Mouse (Mus musculus): ENCODE measurements at regions not wholly inside any gene's neighbourhood (a gene's known extent, or its start where the extent isn't known, plus 50 kb on each side); places are given as distances from the start of the nearest gene placed in this dataset.

- DNase-seq (ENCODE audit: low spot score in 2 of 2) = no peak
These were observed 76.5 kb downstream of the Gja1 start for GRCm38 (mm10) chr10:56453578-56454069.

GRCm38 (mm10) chr10:56455867-56456468, 78.8 kb downstream of the Gja1 start:
- no peak for DNase-seq (ENCODE audit: low spot score in 2 of 2)

GRCm38 (mm10) chr10:56468537-56468936, 91.4 kb downstream of the Gja1 start:
- no peak for DNase-seq (ENCODE audit: low spot score in 2 of 2)

GRCm38 (mm10) chr10:56468993-56469712, 92.0 kb downstream of the Gja1 start:
- DNase-seq (ENCODE audit: low spot score in 2 of 2) = peak in 1 of 2 experiments; percentile 24

GRCm38 (mm10) chr10:56469895-56470294, 92.8 kb downstream of the Gja1 start:
- DNase-seq (ENCODE audit: low spot score in 2 of 2) = no peak

GRCm38 (mm10) chr10:56474951-56475350, 97.8 kb downstream of the Gja1 start:
- DNase-seq (ENCODE audit: low spot score in 2 of 2) = no peak

GRCm38 (mm10) chr10:56482156-56482716, 105.1 kb downstream of the Gja1 start:
- no peak for DNase-seq (ENCODE audit: low spot score in 2 of 2)

- no peak for DNase-seq (ENCODE audit: low spot score in 2 of 2)
These were observed 107.8 kb downstream of the Gja1 start for GRCm38 (mm10) chr10:56484931-56485330.

GRCm38 (mm10) chr10:56485746-56486145, 108.6 kb downstream of the Gja1 start:
- DNase-seq (ENCODE audit: low spot score in 2 of 2) = peak in 1 of 2 experiments; percentile 32

GRCm38 (mm10) chr10:56486584-56486983, 109.5 kb downstream of the Gja1 start:
- DNase-seq (ENCODE audit: low spot score in 2 of 2) = peak; percentile 24 to 31

- no peak for DNase-seq (ENCODE audit: low spot score in 2 of 2)
These were observed 116.3 kb downstream of the Gja1 start for GRCm38 (mm10) chr10:56493461-56493860.

GRCm38 (mm10) chr10:56495352-56495751, 118.2 kb downstream of the Gja1 start:
- no peak for DNase-seq (ENCODE audit: low spot score in 2 of 2)

- DNase-seq (ENCODE audit: low spot score in 2 of 2) = no peak
These were observed 141.9 kb downstream of the Gja1 start for GRCm38 (mm10) chr10:56519041-56519440.

GRCm38 (mm10) chr10:56525791-56526190, 148.7 kb downstream of the Gja1 start:
- no peak for DNase-seq (ENCODE audit: low spot score in 2 of 2)

GRCm38 (mm10) chr10:56537091-56537490, 160.0 kb downstream of the Gja1 start:
- no peak for DNase-seq (ENCODE audit: low spot score in 2 of 2)

- DNase-seq (ENCODE audit: low spot score in 2 of 2) = no peak
These were observed 162.8 kb downstream of the Gja1 start for GRCm38 (mm10) chr10:56539827-56540511.

- DNase-seq (ENCODE audit: low spot score in 2 of 2) = no peak
These were observed 165.0 kb downstream of the Gja1 start for GRCm38 (mm10) chr10:56542106-56542505.

GRCm38 (mm10) chr10:56545989-56546388, 168.9 kb downstream of the Gja1 start:
- no peak for DNase-seq (ENCODE audit: low spot score in 2 of 2)

- no peak for DNase-seq (ENCODE audit: low spot score in 2 of 2)
These were observed 169.7 kb downstream of the Gja1 start for GRCm38 (mm10) chr10:56546824-56547223.

- DNase-seq (ENCODE audit: low spot score in 2 of 2) = no peak
These were observed 170.7 kb downstream of the Gja1 start for GRCm38 (mm10) chr10:56547825-56548224.

GRCm38 (mm10) chr10:56566836-56567442, 189.8 kb downstream of the Gja1 start:
- no peak for DNase-seq (ENCODE audit: low spot score in 2 of 2)

Measured in adrenal gland, adult 18-20 months (tissue).